Mouse (Mus musculus): ENCODE measurements around the gene Tnrc6c.
A peak's percentile ranks its signal among the peaks of the same experiment; 100 is the strongest.

GRCm38 (mm10) chr11:117791441-117791761, 137.3 kb downstream of the Tnrc6c start:
- TF ChIP-seq ZNF384 (IDR thresholded peaks at IDR 0.05; ENCODE audit: low read depth, low read length), result no peak
- TF ChIP-seq CTCF (conservative IDR thresholded peaks at IDR 0.05 in 1 of 2, IDR thresholded peaks at IDR 0.05 in 1 of 2; ENCODE audit: low read depth in 2 of 2, low read length in 2 of 2), result no peak
- TF ChIP-seq POLR2A (IDR thresholded peaks at IDR 0.05; ENCODE audit: low read depth, low read length), result no peak
- TF ChIP-seq ZMIZ1 (IDR thresholded peaks at IDR 0.05; ENCODE audit: low read depth, low read length), result no peak
- no peak for TF ChIP-seq ZKSCAN1 (IDR thresholded peaks at IDR 0.05; ENCODE audit: borderline replicate concordance, low read depth, low read length)
- TF ChIP-seq EP300 (IDR thresholded peaks at IDR 0.05; ENCODE audit: low read length), result no peak
- TF ChIP-seq CHD1 (IDR thresholded peaks at IDR 0.05; ENCODE audit: low read depth, low read length), result no peak
- TF ChIP-seq UBTF (IDR thresholded peaks at IDR 0.05; ENCODE audit: low read depth, low read length), result 0 out of 2 replicates have a peak, but pooled peaks have one; percentile 10
- TF ChIP-seq KAT2A (IDR thresholded peaks at IDR 0.05; ENCODE audit: insufficient replicate concordance, low read length), result no peak
- TF ChIP-seq TCF12 (IDR thresholded peaks at IDR 0.05; ENCODE audit: low read depth, low read length), result no peak
- TF ChIP-seq USF2 (conservative IDR thresholded peaks at IDR 0.05; ENCODE audit: low read depth, low read length), result no peak
